Mouse (Mus musculus): ENCODE results near the gene Jdp2. TPM values are rescaled to one million over a fixed set of nuclear protein-coding genes. Genes with fewer than 3 reads are reported as not detected.

The Jdp2 gene
- polyA plus RNA-seq, 1 experiment, result 27.1 TPM

GRCm38 (mm10) chr12:85601531-85601930 lies 2.7 kb downstream of the Jdp2 start:
- DNase-seq (ENCODE audit: low spot score), result no peak

GRCm38 (mm10) chr12:85602153-85602552 lies 3.3 kb downstream of the Jdp2 start:
- no peak for DNase-seq (ENCODE audit: low spot score)

DNA sequence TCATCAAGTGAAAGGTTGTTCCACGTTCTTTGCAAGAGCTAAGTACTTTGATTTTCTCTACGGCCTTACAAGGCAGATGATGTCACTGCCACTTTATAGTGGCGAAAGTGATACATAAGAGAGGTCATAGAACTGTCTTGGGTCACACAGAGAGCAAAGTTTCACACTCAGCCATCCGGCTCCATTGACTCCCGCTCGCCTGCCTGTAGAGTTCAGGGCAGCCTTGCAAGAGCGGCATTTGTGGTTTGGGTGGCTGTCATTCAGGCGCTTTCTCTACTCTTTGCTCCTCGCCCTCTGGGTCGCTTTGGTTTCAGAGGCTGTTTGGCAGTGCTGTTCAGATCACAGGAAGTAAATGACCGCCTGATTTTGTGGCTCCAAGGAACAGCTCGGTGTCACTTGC lies 4.0 kb downstream of the Jdp2 start:
- no peak for DNase-seq (ENCODE audit: low spot score)

DNA sequence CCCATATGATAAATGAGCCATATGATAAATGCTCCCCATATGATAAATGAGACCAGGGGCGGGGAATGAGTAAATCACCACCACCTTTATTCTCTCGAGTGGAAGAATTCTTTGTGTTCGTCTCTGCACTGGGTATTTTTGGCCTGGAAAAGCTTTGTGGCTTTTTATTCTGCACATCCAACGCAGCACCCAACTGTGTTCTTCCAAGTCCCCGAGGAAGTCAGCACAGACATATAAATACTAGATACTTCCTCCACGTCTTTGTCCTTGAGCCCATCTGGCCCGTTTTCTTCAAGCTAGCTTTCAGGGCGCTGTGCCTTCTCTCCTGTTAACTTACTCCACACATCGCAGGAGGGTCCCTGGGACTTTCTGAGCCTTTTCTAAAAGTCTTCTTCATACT lies 4.9 kb downstream of the Jdp2 start:
- DNase-seq (ENCODE audit: low spot score), result no peak

GRCm38 (mm10) chr12:85604301-85604998 lies 5.6 kb downstream of the Jdp2 start:
- DNase-seq (ENCODE audit: low spot score), result no peak

GRCm38 (mm10) chr12:85607519-85608449 lies 9.0 kb downstream of the Jdp2 start:
- DNase-seq (ENCODE audit: low spot score), result no peak

GRCm38 (mm10) chr12:85610167-85610566 lies 11.3 kb downstream of the Jdp2 start:
- no peak for DNase-seq (ENCODE audit: low spot score)

GRCm38 (mm10) chr12:85614090-85614489 lies 15.3 kb downstream of the Jdp2 start:
- DNase-seq (ENCODE audit: low spot score), result no peak

GRCm38 (mm10) chr12:85615486-85615885 lies 16.7 kb downstream of the Jdp2 start:
- no peak for DNase-seq (ENCODE audit: low spot score)

- no peak for DNase-seq (ENCODE audit: low spot score)
These were observed 19.1 kb downstream of the Jdp2 start for GRCm38 (mm10) chr12:85617885-85618284.

DNA sequence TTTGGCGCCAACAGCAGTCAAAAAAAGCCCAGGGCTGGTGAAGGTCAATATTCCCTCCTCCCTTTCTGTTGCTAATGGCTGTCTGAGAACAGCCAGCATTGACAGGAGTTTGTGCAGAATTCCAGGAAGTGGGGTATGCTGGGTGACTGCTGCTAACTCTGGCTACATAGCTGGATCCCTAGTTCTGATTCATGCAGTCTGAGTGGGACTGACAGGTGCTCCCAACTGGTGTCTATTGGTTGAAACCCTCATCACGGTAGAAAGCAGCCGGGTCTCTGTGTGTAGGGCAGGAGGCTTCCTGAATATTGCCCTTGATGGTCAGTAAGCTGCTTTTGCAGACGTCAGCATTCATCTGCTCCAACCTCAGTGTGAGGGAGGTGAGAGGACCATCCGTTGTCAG lies 19.6 kb downstream of the Jdp2 start:
- no peak for DNase-seq (ENCODE audit: low spot score)

DNA sequence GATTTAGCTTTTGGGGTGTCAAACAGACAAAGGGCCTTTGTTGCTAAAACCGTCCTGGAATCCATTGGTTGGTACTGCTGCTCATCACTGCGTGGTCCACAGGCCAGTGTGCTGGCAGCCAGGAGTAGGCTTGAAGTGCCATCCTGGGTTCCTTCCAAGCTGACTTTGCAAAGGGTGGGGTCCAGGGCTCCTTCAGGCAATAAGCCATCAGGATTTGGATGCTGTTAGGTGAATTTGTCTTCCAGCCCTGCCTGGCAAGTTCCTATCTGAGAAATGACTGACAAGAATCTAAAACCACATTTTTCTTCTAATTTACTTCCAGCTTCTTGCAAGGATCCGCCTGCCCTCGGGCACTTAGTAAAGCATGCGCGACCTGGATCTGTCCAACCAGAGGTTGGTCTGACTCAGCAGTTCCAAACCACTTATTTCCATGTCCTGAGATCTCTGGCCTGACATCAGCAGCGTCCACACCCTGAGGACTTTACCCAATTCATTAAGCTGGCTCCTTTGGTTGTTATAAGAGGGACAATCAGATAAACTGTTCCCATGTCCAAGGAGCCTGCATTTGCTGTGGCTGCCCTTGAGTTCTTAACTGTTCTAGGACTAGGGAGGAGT lies 20.6 kb downstream of the Jdp2 start:
- DNase-seq (ENCODE audit: low spot score), result no peak

DNA sequence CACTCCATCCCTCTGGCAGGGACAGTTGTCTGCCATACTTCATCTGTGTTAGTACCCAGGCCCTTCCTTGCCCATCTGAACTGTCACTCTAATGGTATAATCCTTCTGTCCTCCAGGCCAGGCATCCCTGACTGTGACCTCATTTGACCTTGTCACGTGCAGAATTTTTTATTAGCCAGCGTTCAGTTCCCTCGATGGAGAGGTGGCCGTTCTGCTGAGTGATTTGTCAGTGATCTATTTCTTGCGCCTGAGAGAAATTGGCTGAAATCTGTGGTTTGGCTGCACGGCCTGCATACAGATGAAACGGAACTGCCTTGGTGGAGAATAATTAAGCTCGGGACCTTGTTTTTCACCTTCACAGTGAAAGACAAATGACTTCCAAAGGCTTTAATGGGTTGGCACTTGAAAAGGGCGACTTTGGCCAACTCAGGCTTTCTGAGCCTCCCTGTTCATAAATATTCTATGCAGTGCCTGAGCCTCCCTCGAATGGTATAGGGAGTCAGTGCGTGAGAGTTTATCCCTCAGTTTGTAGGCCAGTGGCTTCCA lies 21.1 kb downstream of the Jdp2 start:
- DNase-seq (ENCODE audit: low spot score), result no peak

DNA sequence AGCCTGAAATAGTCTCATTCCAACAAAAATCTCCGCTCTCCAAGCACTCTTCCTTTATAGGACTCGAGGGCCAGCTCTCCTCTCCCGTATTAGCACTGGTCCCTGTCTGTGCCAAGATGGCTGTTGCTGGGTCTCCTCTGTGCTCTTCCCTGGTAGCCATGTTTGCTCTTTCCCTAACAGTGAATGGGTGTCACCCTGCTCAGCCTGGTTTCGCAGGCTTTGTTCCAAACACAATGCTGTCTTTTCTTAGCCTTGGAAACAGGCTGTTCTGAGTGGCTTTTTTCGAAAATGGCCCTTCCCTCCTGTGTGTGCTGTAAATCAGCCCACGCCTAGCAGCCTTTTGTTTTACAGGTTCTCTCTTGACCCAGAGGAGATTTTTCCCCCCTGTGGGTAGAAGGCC lies 22.2 kb downstream of the Jdp2 start:
- DNase-seq (ENCODE audit: low spot score), result no peak

DNA sequence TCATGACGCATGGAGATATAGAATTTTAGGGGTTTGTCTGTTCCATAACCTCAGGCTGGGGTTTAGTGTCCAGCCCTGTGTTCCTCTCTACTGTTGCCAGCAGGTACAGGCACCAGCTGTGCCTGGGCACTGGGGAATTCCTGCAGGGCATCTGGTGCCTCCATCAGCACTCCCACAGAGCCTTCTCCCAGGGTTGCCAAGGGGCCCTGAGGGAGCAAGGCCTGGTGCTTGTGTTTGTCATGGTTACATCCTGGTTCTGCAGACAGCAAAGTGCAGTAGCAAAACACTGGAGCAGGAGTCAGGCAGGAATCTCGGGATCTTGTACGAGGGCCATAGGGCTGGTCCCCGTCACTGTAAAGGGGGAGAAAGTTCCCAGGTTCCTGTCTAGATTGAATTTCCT lies 22.8 kb downstream of the Jdp2 start:
- DNase-seq (ENCODE audit: low spot score), result no peak

DNA sequence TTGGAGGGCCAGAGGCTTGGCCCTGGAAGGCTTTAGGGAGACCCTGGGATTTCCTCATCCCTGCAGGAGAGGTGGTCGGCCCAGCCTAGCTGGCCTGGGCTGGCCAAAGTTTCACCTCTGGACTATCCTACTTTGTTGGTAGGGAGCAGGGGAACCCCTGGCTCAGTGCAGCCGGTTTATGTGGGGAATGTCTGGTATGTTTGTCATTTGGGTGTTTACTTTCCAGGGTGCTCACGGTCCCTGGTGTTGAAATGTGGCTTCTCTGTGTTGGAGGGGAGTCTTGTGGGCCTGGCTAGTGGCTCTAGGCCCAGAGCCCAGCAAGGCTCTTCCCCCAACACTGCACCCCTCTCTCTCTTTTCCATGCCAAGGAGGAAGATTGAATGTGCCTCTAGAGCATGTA lies 24.9 kb downstream of the Jdp2 start:
- DNase-seq (ENCODE audit: low spot score), result no peak

GRCm38 (mm10) chr12:85624652-85625051 lies 25.8 kb downstream of the Jdp2 start:
- DNase-seq (ENCODE audit: low spot score), result no peak

GRCm38 (mm10) chr12:85625852-85626251 lies 27.0 kb downstream of the Jdp2 start:
- DNase-seq (ENCODE audit: low spot score), result no peak

DNA sequence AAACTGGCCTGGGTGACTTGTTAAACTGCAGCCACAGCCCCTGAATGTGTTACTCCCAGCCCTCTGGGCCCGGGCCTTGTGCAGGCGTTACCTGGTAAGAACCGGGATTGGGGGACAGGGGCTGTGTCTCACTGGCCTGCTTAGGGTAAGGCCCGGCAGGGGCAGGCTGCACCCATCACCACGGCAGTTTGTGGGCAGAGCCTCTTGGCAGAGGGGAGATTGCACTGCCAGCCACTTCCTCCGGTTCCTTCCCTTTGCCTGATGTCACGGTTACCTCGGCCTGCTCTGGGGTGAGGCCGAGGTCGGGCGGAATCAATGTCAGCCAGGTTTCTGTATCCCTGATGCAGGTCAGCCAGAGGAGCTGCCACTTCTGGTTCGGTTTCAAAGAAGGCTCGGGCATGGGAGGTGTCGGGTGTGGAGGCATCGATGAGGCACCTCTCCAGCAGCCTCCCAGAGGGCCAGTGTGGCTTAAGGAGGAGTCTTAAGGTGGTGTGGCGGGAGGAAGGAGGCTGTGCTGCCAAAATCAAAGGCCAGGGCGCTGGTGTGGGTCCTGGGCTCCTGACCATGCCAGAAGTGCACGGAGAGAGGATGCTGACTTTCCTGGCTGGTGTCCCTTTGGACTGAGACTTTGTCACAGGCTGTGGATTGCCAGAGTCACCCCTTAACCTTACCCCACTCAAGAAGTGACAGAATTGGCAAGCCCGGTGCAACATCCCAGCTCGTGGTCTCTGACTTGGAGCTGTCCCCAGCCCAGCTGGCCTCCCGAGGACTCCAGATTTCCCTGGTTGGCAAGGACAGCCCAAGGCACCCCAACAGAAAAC lies 31.0 kb downstream of the Jdp2 start:
- DNase-seq (ENCODE audit: low spot score), result no peak

GRCm38 (mm10) chr12:85631196-85631595 lies 32.4 kb downstream of the Jdp2 start:
- DNase-seq (ENCODE audit: low spot score), result no peak

DNA sequence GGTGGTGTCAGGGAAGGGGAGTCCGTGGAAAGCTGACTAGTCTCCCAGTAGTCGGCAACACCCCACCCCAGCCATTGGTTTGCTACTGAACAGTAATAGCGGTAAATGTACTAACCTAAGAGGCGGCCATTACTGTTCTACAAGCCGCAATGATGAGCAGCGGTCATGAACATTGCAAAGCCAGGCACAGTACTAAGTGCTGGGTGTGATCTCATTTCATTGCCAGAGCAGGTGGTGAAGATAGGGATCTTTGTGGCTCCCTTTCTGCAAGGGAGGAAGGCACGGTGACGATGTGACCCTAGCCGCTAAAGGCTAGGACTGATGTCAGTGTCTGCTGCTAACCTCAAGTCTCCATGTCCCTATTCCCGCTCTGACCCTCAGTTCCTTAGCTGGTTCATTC lies 33.5 kb downstream of the Jdp2 start:
- DNase-seq (ENCODE audit: low spot score), result no peak

DNA sequence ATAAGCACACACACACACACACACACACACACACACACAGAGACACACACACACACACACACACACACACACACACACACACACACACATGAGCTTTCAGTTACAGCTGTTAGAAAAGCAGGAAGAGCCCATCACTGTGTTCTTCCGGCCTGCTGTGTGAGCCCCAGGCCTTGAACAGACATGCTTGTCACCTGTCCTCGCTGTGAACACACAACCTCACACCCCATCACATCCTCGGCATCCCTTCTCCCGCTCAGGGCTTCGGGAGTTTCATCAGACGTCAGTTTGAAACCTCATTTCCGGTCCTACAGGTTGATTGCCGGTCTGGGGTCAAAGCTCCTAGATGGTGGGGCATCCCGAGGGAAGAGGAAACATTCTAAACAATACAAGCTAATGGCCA lies 39.1 kb downstream of the Jdp2 start:
- DNase-seq (ENCODE audit: low spot score), result no peak

All from urinary bladder, adult 2 months (tissue).